Mouse (Mus musculus) embryonic fibroblast, embryonic 13.5 days (primary cell): Measurements from ENCODE around the gene Cemip2.

ENCODE experiments used
- CTCF ChIP-seq: IDR thresholded peaks from 2 replicates; pipeline ENCODE4 v1.5.1; 2011; ENCODE audit warnings: mild to moderate bottlenecking, control low read depth, low read length, moderate library complexity, borderline replicate concordance; ENCODE audit not compliant: insufficient read depth
- POLR2A ChIP-seq: IDR thresholded peaks from 2 replicates; pipeline ENCODE4 v1.6.1; 2011; ENCODE audit warnings: low read depth, mild to moderate bottlenecking, control low read depth, low read length, moderate library complexity

DNA sequence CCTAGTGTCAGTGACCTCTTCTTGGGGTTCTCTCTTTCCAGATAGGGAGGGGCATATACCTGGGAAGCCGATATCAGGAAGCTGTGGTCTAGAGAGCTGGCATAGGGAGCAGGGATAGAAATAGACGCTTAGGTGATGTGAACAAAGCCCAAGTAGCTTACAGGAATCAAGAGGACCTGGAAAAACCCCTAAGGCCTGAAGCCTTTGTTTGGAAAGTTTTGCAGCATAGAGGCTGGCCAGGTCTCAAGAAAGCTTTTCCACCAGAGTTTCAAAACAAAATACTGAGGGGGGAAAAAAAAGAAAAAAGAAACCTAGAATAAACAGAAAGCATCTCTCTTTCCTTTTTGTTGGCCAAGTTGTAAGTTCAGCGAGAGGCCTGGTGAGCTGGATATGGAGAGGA lies 104.9 kb downstream of the Cemip2 start:
- TF ChIP-seq CTCF (no peak), POLR2A (no peak)
